Mouse (Mus musculus): ENCODE results near the gene Shisa4.

DNA sequence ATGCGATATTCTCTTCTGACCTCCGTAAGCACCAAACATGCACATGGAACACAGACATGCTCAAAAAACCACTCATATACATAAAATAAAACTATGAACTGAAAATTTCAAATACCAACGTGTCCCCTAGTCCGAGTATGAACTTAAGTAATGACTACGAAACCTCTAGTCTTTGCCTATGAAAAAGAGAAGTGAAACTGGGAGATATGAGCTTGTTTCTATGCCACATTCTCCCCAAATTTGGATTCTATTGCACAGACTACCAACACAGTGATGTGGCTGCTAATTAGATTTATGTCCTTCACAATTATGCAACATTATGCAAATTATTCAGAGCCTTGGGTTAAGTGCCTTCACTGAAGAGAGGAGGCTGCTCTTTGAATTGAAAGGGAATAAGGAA lies 24.4 kb upstream of the Shisa4 start:
- TF ChIP-seq ZNF384 (IDR thresholded peaks at IDR 0.05; ENCODE audit: low read depth, low read length), result no peak
- TF ChIP-seq MAFK (IDR thresholded peaks at IDR 0.05; ENCODE audit: insufficient read depth, low read depth, low read length), result no peak
- no peak for TF ChIP-seq CHD2 (IDR thresholded peaks at IDR 0.05; ENCODE audit: low read depth, low read length)
- no peak for TF ChIP-seq ZC3H11A (IDR thresholded peaks at IDR 0.05; ENCODE audit: borderline replicate concordance, low read depth, low read length)

Measured in ES-E14 (cell line).